Mouse (Mus musculus) liver, embryonic 16.5 days (tissue): ENCODE results near the gene Unkl. TPM values are rescaled to one million over a fixed set of nuclear protein-coding genes. Genes with fewer than 3 reads are reported as not detected.

Experiments used
- ATAC-seq: fragments of 200-750 bp; cut with Nextera tagmentation; 2 replicates; pipeline ENCODE4 v1.8.0; 2017; ENCODE audit warnings: low read depth, mild to moderate bottlenecking, moderate number of reproducible peaks, moderate library complexity
- H3K27ac ChIP-seq: fragments of 300-500 bp; sonication (generic); 2 replicates; pipeline ENCODE4 v1.5.1; 2014; ENCODE audit warnings: mild to moderate bottlenecking, low read length
- H3K27me3 ChIP-seq: fragments of 300-500 bp; sonication (generic); 2 replicates; pipeline ENCODE4 v1.6.1; 2014; ENCODE audit warnings: low read depth, low read length, mixed read lengths; ENCODE audit not compliant: control insufficient read depth, insufficient read depth
- H3K36me3 ChIP-seq: fragments of 300-500 bp; sonication (generic); 2 replicates; pipeline ENCODE4 v1.6.1; 2014; ENCODE audit warnings: mild to moderate bottlenecking; ENCODE audit not compliant: control insufficient read depth, insufficient read depth
- H3K4me1 ChIP-seq: fragments of 300-500 bp; sonication (generic); 2 replicates; pipeline ENCODE4 v1.6.1; 2014; ENCODE audit warnings: low read depth, low read length, mixed read lengths; ENCODE audit not compliant: control insufficient read depth
- H3K4me2 ChIP-seq: fragments of 300-500 bp; sonication (generic); 2 replicates; pipeline ENCODE4 v1.6.1; 2014; ENCODE audit warnings: low read depth, low read length, mixed read lengths
- H3K4me3 ChIP-seq: fragments of 300-500 bp; sonication (generic); 2 replicates; pipeline ENCODE4 v1.5.1; 2014; ENCODE audit warnings: low read depth, mild to moderate bottlenecking, low read length
- H3K9ac ChIP-seq: fragments of 300-500 bp; sonication (generic); 2 replicates; pipeline ENCODE4 v1.6.1; 2014; ENCODE audit warnings: low read depth, low read length
- H3K9me3 ChIP-seq: fragments of 300-500 bp; sonication (generic); replicated peaks from 2 replicates; pipeline ENCODE4 v1.6.1; 2016; ENCODE audit warnings: low read length; ENCODE audit not compliant: control insufficient read depth
- WGBS: fragments of 180-500 bp; shearing (Covaris S2); extraction: QIAGEN DNeasy Blood & Tissue Kit; methylation state at CpG from one replicate; pipeline ENCODE4 v1.1.7; 2014; ENCODE audit not compliant: insufficient replicate concordance; 5-methylcytosine and 5-hydroxymethylcytosine counted together
- polyA plus RNA-seq: library from polyadenylated mRNA; unstranded; fragments of >200 nt; fragmentation: Nextera tagmentation; extraction: Ambion mirVana; gene quantifications from 2 replicates; pipeline ENCODE4 v1.2.1, GENCODE M21; 2015

Gene Unkl
- polyA plus RNA-seq, 1 experiment from 2014 or later, result 6.8 TPM

DNA sequence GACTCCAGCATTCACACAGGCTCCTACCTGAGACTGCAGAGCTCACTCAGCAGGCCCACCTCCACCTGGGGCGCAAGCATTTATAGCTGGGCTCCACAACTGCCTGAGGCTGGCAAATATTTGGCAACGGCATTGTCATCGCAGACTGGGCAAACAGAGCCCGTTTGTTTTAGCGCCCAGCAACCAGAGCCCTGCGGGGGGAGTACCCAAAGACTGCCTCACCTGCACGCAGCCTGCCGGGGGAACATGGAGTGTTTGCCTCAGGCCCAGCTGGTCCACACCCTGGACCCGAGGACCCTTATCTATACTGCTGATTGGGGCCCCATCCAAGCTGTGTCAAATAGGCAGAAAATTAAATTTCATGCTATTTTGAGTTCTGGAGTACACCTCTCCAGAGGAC lies 12.8 kb upstream of the Unkl start, which contains the start of gene Gm38655:
TSS of gene Gm38655 (minus strand) at position 61 of the 400 bp plus-strand sequence.
- Histone ChIP-seq H3K27me3 (peaks cover 5% of the 10 kb centered on the region), H3K4me3 (no peak within 1 kb of the TSS), H3K4me2 (no peak within 1 kb of the TSS), H3K9ac (no peak within 1 kb of the TSS), H3K36me3 (no peaks in the 10 kb centered on the region), H3K9me3 (no peaks in the 10 kb centered on the region), H3K4me1 (peaks cover 9% of the 10 kb centered on the region), H3K27ac (no peak within 1 kb of the TSS)
- WGBS, result 43% methylated on average over 9 of the region's 9 CpGs
- no peak for ATAC-seq

GRCm38 (mm10) chr17:25183232-25183631 lies 5.0 kb upstream of the Unkl start:
- no peak for ATAC-seq
- no peaks in the 10 kb centered on the region; the same call in 1 of the 2 replicates for H3K27me3 ChIP-seq
- H3K4me3 ChIP-seq, result no peak overlapping the region; the same call in 1 of the 2 replicates
- no peak overlapping the region for H3K27ac ChIP-seq
- H3K9me3 ChIP-seq, result no peaks in the 10 kb centered on the region
- H3K4me2 ChIP-seq, result peak overlapping the region; percentile 98; the same call in 1 of the 2 replicates
- H3K36me3 ChIP-seq, result no peaks in the 10 kb centered on the region
- no peak overlapping the region for H3K9ac ChIP-seq
- peaks cover 32% of the 10 kb centered on the region for H3K4me1 ChIP-seq

GRCm38 (mm10) chr17:25184129-25184691 lies 4.0 kb upstream of the Unkl start, which contains the start of gene BC003965:
TSS of gene BC003965 (plus strand) at chr17:25184554.
- Histone ChIP-seq H3K9ac (peak within 1 kb of the TSS; percentile 84), H3K4me3 (peak within 1 kb of the TSS; percentile 96), H3K4me2 (peak within 1 kb of the TSS; percentile 98), H3K27me3 (no peaks in the 10 kb centered on the region; the same call in 1 of the 2 replicates), H3K4me1 (peaks cover 34% of the 10 kb centered on the region), H3K36me3 (no peaks in the 10 kb centered on the region), H3K27ac (peak within 1 kb of the TSS; percentile 93), H3K9me3 (no peaks in the 10 kb centered on the region)
- WGBS, result under 1% methylated on average over 50 of the region's 50 CpGs
- peak; percentile 82 for ATAC-seq

DNA sequence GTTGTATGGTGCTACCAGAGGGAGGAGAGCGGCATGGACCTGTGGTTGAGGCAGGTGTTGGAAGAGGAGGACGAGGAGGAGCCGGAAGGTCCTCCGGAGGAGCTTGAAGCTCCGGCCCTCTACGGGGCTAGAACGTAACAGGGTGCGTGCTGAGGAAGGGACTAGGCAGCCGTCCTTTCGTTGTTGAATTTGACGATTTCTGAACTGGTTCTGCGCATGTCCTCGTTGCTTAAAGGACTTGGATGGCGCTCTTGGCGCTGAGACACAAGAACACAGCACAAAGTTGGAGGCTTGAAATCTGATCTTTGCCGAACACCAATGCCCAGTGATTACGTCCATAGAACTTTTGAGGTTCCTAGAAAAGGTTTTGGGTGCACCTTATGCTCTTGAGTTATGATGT lies 3.2 kb upstream of the Unkl start:
- H3K4me2 ChIP-seq, result peak overlapping the region; percentile 98
- H3K4me1 ChIP-seq, result peaks cover 37% of the 10 kb centered on the region
- no peaks in the 10 kb centered on the region; the same call in 1 of the 2 replicates for H3K27me3 ChIP-seq
- 2% methylated on average over 17 of the region's 17 CpGs for WGBS
- no peaks in the 10 kb centered on the region for H3K36me3 ChIP-seq
- no peaks in the 10 kb centered on the region for H3K9me3 ChIP-seq
- H3K27ac ChIP-seq, result peak overlapping the region; percentile 93
- H3K4me3 ChIP-seq, result peak overlapping the region; percentile 96
- peak overlapping the region; percentile 84 for H3K9ac ChIP-seq
- ATAC-seq, result 0 out of 2 replicates have a peak, but pooled peaks have one; percentile 18

DNA sequence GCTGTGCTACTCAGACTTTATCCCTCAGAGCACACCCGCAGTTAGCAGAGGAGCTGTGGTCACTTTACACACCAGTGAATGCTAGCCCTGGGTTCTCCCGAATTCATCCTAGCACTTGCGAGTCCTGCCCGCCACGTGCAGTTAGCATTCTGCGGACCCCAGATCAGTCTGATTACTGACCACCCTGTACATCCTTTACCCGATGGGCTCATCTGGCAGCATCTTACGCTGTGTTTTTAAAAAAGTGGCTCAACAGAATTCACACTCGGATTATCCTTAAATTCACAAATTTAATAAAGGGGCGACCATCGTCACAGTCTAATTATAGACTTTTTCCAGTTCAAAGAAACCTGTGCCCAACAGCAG lies 430 bp upstream of the Unkl start:
- H3K4me1 ChIP-seq, result peaks cover 37% of the 10 kb centered on the region
- 6% methylated on average over 11 of the region's 11 CpGs for WGBS

DNA sequence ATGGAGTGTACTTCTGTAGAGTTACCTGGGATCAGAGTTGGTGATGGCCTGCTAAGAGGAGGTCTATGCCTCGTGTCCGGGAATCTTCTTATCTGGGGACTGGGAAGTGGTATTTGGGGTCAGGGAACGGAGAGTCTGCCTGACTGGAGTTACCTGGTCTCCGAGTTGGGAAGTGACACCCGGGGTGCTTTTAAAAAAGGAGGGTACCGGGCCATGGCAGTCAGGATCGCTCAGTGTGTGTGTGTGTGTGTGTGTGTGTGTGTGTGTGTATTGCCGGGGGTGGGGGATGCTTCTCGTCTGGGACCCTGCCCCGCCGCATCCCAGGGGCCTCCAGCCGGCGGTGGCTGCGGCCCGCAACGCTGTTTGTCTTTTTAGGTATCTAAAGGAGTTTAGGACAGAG lies 894 bp downstream of the Unkl start:
- peak overlapping the region; percentile 83 for H3K4me3 ChIP-seq

More for the DNA sequence above, 430 bp upstream of the Unkl start:
- H3K27me3 ChIP-seq, result no peaks in the 10 kb centered on the region
- H3K9me3 ChIP-seq, result no peaks in the 10 kb centered on the region
- no peaks in the 10 kb centered on the region for H3K36me3 ChIP-seq
- H3K4me2 ChIP-seq, result peak overlapping the region; percentile 83
- H3K9ac ChIP-seq, result peak overlapping the region; percentile 78
- peak overlapping the region; percentile 83 for H3K4me3 ChIP-seq
- no peak for ATAC-seq
- H3K27ac ChIP-seq, result peak overlapping the region; percentile 72

DNA sequence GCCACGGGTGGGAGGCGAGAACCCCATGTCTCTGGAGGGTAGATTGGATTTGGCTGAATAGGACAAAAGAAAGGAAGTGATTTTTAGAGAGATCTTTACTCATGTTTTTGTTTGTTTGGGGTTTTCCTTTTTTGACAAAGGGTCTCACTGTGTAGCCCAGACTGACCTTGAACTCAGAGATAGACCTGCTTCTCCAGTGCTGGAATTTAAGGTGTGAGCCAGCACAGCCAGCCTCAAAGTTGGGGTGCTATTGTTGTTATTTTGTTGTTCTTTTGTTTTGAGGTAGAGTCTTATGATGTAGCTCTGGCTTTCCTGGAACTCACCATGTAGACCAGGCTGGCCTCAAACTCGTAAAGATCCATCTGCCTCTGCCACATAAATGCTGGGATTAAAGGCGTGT lies 14.2 kb downstream of the Unkl start:
- Histone ChIP-seq H3K4me2 (no peak overlapping the region), H3K36me3 (peaks cover 11% of the 10 kb centered on the region), H3K9me3 (no peaks in the 10 kb centered on the region), H3K27ac (no peak overlapping the region), H3K4me1 (no peaks in the 10 kb centered on the region), H3K27me3 (no peaks in the 10 kb centered on the region), H3K4me3 (no peak overlapping the region), H3K9ac (no peak overlapping the region)
- WGBS, result 70% methylated on average over 4 of the region's 4 CpGs
- ATAC-seq, result no peak

More for the DNA sequence above, 894 bp downstream of the Unkl start:
- ATAC-seq, result no peak
- H3K9ac ChIP-seq, result peak overlapping the region; percentile 78
- peak overlapping the region; percentile 72 for H3K27ac ChIP-seq
- H3K9me3 ChIP-seq, result no peaks in the 10 kb centered on the region
- WGBS, result 7% methylated on average over 15 of the region's 16 CpGs
- H3K27me3 ChIP-seq, result no peaks in the 10 kb centered on the region
- H3K4me1 ChIP-seq, result peaks cover 27% of the 10 kb centered on the region
- H3K36me3 ChIP-seq, result no peaks in the 10 kb centered on the region
- peak overlapping the region; percentile 83 for H3K4me2 ChIP-seq

DNA sequence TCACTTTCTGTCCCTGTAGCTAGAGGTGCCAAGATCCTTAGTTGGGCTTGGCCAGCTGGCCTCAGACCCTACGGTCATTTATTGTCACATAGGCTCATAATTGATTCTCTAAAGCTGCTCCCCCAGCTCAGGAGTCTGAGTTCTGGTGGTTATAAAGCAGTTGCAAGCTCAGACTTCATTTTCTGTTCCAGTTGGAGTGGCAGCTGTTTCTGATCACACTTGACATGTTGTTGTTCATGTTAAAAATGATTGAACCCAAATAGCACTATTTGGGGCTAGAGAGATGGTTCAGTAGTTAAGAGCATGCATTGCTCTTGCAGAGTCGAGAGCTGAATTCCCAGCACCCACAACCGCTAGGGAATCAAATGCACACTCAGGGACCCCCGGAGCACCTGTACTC lies 21.8 kb downstream of the Unkl start:
- Histone ChIP-seq H3K36me3 (peaks cover 5% of the 10 kb centered on the region; the same call in 1 of the 2 replicates), H3K9ac (no peak overlapping the region), H3K4me1 (no peaks in the 10 kb centered on the region), H3K4me2 (no peak overlapping the region), H3K9me3 (no peaks in the 10 kb centered on the region), H3K27me3 (no peaks in the 10 kb centered on the region), H3K4me3 (no peak overlapping the region), H3K27ac (no peak overlapping the region)
- no peak for ATAC-seq
- WGBS, result 79% methylated on average over 4 of the region's 4 CpGs

DNA sequence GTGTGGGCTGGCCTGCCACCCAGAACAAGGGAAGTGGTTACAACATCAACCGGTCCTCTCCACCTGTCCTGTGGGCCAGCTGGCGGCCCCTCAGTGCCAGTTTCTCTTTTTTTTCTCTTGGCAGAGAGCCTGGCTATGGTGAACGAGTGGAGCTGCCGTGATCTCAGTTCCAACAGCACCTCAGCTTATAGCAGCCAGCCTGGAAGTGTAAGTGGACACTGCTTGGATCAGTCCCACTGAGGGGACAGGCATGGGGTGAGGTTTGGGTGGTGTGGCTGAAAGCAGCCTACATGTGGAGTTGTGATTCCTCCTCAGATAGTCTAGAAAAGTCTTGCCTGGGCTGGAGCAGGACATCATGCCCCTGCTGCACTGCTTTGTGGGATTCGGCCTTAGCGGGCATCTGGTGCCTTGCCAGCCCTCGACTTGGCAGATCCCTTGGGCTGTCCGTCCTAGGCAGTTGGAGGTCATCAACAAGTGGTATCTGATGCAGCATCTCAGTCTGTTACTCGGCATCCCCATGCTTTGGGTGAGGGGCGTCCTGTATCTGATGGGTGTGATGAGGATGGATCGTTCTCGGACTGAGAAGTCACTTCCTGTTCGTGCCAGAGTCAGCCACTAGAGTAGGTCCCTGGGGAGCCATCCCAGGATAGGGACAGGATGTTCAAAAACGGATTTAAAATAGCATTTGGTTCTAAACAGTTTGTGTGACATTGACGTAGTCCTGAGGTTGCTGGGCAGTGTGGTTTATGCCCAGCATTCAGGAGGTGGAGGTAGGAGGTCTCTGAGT lies 22.7 kb downstream of the Unkl start:
- H3K4me1 ChIP-seq, result no peaks in the 10 kb centered on the region
- H3K9ac ChIP-seq, result no peak overlapping the region
- H3K27ac ChIP-seq, result no peak overlapping the region
- no peak overlapping the region for H3K4me2 ChIP-seq
- no peak for ATAC-seq
- no peaks in the 10 kb centered on the region for H3K27me3 ChIP-seq
- no peaks in the 10 kb centered on the region for H3K9me3 ChIP-seq
- H3K36me3 ChIP-seq, result peaks cover 5% of the 10 kb centered on the region; the same call in 1 of the 2 replicates
- WGBS, result 70% methylated on average over 15 of the region's 15 CpGs
- no peak overlapping the region for H3K4me3 ChIP-seq
